Mouse (Mus musculus) hematopoietic stem cell, adult 5-6 weeks (primary cell): ENCODE data around the gene Cd68. TPM values are rescaled to one million over a fixed set of nuclear protein-coding genes. Genes with fewer than 3 reads are reported as not detected.
"Not testable (repeated sequence)": the region's sequence is repeated elsewhere in the genome, so short reads cannot be mapped to it uniquely, and the experiment has no call there.

ENCODE experiments used
- ATAC-seq, 2 experiments: fragments of 125-278 bp in 1 of 2; replicated peaks in 1 of 2; 2 replicates each; pipeline ENCODE4 v1.8.0; 2016 to 2017; ENCODE audit warnings: inconsistent platforms in 2 of 2, mild to moderate bottlenecking in 2 of 2, moderate number of reproducible peaks in 2 of 2, low read depth in 1 of 2, moderate TSS enrichment in 1 of 2; ENCODE audit not compliant: low FRiP score in 2 of 2, poor library complexity in 2 of 2, severe bottlenecking in 2 of 2, insufficient read depth in 1 of 2, low TSS enrichment in 1 of 2
- total RNA-seq: library from RNA; stranded (forward); fragments of 172-1452, 232-1000 nt; gene quantifications from 2 replicates; pipeline ENCODE4 v1.2.3, GENCODE M21; 2017

The Cd68 gene
- total RNA-seq, result 11.4 and 16.7 TPM in 2 replicates

DNA sequence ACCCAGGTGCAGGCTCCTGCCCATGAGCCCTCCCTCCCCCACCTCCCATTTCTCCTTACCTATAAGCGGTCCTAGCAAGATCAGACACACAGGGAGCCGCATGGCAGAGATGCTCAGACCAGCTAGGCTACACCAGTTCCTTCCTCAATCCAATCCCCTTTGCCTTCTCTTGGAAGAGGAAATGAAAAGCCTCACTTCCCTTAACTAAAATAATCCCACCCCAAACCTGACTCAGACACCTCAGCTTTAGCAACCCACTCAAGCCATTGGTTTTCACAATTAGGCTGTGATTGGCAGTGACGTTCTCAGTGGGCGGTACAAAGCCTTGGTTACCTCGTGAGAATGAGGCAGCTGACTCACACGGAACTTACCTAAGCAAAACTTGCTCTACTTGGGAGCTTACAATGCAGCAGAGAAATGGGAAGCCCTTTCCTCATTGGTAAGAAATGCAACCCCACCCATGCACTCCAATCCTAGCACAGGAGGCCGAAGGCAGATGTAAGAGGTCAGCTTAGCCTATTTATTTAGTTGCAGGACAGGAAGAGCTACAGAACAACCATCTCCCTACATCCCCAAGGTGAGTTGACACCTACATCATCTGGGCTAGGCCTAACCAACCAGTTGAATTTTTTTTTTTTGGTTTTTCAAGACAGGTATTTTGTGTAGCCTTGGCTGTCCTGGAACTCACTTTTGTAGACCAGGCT, at the start of gene Cd68:
TSS of gene Cd68 (minus strand) at position 193 of the 704 bp plus-strand sequence.
- peak; percentile 2 to 55; a peak in 2 of 4 replicates for ATAC-seq

DNA sequence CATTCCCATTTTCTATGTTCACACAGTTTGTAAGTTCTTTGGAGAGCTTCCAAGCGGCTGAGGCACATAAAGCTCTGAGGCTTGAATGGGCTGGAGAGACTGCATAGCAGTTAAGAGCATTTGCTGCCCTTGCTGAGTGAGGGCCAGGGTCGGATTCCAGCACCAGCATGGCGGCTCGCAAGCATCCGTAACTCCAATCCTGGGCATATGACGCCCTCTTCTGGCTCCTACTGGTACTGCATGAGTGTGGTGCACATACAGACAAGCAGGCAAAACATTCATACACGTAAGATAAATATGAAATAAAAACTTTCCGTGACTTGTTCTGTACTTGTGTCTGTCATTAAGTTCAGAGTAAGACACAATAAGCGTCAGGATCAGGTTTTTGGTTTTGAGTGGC, 49.5 kb upstream of the Cd68 start:
- no peak for ATAC-seq

DNA sequence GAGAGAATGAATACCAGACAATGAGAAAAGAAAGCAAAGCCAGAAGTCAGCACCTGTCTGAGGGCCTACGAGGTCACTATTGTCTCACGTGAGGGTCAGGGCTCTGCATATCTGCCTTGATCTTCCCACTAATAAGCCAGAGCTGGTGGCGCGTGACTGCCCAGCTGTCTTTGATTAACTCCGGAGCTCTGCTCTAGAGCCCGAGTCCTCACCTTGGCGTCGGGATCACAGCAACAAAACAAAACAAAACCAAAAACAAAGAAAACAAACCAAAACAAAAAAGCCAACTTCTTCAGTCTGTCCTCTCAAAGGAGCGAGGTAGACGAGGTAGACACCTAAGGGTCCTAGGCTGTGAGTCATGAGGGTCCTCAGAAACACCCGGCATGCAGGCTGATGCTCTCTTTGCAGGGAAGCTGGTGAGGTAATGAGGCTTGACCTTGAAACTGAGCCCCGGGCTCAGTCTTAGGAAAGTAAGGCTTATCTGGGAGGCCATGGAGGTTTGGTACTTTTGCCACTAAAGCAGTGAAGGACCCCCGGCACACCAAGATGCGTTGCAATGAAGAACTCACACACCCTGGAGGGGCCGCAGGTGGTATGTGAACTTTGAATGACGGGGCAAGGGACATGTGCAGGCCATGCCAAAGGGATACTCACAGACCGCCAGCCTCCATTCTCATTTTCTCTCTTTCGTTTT, 48.8 kb upstream of the Cd68 start:
- no peak for ATAC-seq

DNA sequence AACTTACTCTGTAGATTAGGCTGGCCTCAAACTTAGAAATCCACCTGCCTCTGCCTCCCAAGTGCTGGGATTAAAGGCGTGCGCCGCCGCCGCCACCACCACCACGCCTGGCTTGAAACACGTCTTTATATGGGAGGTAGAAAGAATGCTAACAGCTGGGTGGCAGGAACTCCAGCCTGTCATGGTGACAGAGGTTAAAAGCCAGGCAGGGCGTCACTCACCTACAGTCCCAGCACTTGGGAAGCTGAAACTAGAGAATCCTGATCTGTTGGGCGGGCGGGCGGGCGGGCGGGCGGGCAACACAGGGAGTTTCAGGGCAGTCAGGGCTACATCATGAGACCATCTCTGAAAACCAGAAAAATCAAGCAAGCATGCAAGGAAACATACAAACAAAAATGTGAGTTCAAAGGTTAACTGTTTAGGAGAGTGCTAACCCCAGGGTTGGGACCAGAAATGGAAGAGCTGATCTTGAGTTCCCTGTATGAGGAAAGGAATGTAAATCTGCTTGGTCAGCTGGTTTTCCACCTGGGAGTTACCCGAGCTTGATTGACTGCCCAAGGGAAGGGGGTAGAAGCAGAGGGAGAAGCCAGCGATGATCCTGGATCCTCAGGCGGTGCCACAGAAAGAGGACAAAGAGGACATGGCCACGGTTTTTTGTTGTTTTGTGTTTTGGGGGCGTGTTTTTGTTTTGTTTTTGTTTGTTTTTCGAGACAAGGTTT, 47.2 kb upstream of the Cd68 start:
- ATAC-seq, result no peak

DNA sequence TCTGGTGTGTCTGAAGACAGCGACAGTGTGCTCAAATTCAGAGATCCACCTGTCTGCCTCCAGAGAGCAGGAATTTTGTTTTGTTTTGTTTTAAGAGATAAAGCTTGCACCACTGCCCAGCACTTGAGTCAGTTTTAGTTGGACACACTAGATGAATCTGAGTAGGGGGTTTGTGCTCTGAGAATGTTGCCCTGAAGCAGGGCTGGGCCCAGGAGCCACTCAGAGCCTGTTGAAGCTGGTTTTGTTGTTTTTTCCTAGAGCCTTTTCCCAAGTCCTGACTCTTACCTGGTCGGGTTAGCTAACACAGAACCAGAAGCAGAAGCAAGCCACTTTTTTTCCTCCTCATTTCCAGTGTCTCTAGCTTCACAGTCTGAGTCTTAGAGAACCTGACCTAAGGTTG, 45.1 kb upstream of the Cd68 start:
- ATAC-seq, result no peak

DNA sequence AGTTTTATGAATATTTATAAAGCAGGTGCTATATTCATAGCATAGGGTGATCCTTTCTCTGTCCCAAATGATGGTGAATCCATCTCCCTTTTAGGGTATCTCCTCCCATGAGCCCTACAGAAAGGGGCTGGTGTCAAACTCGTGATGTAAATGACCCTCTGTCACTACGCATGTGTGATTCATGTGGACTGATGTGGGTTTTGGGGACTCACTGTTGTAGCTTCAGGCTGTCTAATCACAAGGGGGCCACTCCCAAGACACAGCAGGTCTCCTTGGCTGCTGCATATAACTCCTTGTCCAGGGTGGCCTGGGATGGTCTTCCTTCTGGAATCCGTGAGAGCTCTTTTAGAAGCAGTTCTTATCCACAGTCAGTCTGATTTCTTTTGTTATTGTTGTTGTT, 44.5 kb upstream of the Cd68 start:
- ATAC-seq, result no peak

DNA sequence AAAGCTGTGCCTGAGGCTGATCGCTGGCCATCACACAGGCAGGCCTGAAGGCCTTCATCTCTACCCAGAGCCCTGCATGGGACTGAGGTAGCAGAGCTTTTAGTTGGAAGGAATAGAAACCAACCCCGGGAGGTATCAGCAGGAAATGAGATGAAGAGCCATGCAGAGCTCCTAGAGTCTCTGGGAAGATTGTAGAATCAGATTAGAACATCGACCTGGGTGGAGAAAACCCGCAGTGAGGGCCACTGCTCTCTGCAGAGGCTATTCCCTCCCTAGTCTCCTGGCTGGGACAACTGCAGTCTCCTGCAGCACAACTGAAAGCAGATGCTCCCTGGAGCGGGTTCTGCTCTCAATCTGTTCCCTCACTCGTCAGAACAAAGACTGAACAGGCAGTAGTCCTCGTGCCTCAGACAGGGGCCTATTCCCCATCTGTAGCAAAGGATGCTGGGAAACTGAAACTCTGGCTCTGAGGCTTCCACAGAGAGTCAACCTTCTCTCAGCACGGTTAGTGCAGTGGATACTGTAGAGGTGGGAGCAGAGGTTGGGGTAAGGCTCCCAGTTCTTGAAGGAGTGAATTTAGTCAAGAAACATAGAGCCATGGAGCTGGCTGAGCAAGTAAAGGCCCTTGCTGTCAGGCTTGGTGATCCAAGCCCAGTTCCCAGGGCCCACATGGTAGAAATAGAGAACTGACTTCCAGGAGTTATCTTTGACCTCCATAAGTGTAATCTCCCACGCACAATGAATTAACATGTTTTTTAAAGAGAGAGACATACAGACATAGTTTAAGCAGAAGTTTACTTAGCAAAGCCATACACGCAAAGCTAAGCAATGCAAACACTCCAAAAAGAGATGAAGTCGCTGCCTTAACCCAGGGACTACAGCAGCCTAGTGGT, 43.8 kb upstream of the Cd68 start:
- no peak for ATAC-seq

DNA sequence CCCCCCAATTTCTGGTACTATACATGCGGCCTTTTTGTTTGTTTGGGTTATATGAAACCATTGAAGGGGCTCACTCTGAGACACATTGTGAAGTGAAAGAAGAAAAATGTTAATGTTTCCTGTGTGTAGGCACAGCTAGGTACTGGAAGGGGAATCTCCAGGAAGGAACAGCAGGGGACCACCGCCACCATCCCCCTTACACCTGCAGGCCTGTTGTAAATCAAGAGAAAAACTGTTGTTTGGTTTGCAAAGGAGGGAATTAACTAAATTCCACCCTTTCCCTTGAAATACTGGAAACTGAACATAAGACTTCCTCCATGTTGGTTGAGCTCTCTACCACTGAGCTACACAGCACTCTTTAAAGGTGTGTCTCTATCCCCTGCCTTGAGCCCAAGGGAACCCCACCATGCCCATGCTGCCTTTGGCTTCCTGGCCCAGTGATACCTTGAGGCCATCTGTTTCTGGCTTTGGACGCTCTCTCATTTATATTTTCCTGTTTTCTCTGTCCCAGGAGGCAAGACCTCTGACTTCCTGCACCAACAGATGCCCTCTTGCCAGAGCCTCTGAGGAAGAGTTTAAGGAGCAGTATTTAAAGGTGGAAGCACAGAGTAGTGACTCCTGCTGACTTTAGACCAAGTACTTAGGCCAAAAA, 42.8 kb upstream of the Cd68 start:
- no peak for ATAC-seq

DNA sequence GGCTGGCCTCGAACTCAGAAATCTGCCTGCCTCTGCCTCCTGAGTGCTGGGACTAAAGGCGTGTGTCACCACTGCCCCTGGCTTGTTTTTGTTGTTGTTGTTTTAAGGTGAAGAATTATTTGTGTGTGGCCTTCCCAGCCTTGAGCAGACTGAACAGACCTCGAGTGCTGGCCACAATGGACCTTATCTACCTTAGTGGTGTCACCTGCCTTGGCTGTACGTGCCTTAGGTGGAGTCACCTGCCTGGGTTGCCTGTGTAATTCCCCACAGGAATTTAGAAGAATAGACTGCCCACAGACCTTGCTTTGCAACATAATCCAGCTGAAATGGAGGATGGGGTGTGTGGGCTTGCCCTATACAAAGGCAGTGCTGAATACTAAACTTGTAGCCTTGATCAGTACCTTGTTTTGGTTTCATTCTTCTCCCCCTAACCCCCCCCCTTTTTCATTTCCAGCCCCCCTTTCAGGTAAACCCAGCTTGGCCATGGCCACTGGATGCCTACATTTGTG, 42.0 kb upstream of the Cd68 start:
- no peak for ATAC-seq

DNA sequence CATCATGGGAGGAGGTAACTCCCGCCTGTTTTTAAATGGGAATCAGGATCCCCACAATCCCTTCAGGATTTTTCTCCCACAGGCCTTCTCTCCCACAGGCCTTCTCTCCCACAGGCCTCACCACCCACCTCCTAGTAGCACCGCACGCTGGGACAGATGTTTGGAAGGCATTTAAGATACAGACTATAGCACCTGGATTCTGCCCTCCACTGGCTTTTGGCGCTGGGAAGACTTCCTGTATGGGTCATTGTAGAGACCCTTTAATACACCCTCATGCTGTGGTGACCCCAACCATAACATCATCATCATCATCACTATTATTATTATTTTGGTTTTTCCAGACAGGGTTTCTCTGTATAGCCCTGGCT, 41.5 kb upstream of the Cd68 start:
- no peak for ATAC-seq

DNA sequence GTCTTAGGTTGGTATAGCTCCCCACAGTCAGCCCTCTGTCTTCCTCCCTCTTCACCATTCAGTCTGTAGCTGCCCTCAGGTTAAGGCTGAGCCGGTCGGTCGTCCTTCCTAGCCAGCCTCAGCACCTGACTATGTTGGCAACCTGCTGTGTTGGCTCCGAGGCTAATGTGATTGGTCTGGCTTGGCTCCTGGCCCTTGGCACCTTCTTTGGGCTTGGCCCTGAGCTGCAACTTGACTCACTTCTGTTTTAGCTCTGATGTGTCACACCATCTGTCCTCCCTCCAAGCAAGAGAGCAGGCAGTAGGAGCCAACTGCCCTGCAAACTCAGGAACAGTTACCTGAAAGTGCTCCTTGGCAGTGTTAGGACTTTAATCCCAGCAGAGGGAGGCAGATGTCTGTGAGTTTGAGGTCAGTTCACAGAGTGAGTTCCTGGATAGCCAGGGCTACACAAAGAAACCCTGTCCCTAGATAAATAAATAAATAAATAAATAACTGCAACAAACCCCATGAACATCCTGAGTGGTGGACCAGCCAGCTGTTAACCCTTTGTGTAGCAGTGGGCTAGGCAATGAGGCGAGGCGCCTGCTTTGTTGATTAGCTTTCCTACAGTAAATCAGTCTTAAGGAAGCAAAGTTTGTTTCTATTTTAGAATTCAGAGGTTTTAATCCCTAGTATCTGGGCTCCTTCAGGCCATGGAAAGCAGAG, 41.0 kb upstream of the Cd68 start:
- no peak for ATAC-seq

DNA sequence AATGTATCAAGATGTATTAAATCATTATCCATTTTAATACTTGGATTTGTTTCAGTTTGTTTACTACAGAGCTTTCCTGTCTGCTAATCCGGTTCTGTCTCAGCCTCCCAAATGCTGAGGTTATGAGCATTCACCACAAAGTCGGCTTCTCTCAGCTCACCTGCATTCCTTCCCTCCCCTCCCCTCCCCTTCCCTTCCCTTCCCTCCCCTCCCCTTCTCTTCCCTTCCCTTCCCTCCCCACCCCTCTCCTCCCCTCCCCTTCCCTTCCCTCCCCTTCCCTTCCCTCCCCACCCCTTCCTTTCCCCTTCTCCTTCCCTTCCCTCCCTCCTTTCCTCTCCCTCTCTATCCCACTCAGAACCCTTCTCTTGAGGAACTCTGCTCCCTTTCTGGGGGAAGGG, 38.7 kb upstream of the Cd68 start:
- no peak for ATAC-seq

DNA sequence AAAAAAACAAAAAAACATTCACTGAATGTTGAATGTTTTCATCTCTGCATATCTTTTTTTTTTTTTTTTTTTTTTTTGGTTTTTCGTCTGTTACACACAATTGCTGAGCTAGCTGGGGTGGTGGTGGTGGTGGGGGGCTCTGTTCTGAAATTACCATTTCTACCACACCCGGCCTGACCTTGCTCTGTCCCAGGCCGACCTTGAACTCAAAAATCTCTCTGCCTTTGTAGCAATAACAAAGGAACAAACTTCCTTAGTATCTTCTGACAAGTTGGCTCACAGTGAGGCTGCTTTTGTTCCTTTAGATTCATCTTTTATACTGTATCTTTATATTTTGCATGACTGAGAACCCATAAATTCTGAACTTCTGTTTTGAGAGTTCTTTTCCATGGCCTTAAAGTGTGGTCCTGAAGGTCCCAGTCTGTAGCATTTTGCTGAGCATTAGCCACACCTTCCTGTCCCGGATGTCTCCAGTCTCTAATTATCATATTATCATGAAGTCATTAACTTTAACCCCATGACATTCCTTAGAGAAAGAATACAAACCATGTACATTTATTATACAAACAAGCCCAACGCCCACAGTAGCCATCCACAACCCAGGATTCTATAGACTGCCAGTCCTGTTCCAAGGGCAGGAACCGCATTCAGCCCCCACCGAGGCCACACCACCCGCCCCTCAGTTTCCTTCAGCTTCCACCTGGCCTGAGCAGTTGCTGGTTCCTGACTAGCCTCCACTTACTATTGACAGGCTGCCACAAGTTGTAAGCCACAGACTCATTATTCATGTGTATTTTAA, 38.1 kb upstream of the Cd68 start:
- no peak for ATAC-seq

DNA sequence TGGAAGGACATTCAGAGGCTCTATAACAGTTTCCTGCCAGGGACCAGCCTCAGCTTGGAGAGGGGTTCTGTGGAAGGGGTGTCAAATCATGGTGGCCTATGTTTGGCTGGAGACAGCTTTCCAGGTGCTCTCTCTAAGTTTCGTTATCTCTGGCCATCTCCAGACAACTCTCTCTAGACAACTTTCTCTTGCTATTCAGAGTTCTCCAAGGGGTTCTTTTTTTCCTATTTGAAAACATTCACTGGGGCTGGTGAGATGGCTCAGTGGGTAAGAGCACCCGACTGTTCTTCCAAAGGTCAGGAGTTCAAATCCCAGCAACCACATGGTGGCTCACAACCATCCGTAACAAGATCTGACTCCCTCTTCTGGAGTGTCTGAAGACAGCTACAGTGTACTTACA, 37.4 kb upstream of the Cd68 start:
- not testable (repeated sequence) for ATAC-seq

DNA sequence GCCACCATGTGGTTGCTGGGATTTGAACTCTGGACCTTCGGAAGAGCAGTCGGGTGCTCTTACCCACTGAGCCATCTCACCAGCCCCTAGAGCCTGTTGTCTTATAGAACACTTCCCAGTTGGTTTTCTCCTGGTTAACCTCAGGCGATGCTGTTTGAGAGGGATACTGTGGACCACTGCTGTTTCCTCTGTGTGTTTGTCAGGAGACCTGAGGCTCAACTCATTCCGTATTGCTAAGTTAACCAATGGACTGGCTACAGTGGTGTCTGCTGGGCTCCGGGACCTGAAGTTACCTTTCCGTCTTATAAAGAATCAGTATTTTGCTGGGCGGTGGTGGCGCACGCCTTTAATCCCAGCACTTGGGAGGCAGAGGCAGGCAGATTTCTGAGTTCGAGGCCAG, 36.9 kb upstream of the Cd68 start:
- ATAC-seq, result not testable (repeated sequence)

DNA sequence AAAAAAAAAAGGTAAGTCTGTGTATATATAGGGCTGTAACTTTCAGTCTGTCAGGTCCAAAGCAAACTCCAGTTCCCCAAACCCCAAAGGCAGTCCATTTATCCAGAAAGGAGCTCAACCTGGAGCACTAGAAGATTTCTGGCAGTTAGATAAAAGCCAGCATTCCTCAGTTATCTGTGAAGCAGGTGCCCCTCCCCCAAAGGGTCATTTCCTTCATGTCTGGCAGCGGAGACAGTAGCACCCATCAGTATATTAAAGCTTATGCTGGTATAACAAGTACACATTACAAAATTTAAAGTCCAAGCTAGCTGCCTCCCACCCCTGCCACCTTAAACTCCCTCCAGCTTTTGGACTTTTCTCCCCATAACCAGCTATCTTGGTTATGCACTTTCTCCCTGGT, 33.6 kb upstream of the Cd68 start:
- ATAC-seq, result no peak
